Mouse (Mus musculus): ENCODE results near the gene 5031439G07Rik. TPM values are rescaled to one million over a fixed set of nuclear protein-coding genes. Genes with fewer than 3 reads are reported as not detected.
"Not testable (repeated sequence)": the region's sequence is repeated elsewhere in the genome, so short reads cannot be mapped to it uniquely, and the experiment has no call there.

Gene 5031439G07Rik
- polyA plus RNA-seq, 1 experiment from 2014 or later = 136 TPM

DNA sequence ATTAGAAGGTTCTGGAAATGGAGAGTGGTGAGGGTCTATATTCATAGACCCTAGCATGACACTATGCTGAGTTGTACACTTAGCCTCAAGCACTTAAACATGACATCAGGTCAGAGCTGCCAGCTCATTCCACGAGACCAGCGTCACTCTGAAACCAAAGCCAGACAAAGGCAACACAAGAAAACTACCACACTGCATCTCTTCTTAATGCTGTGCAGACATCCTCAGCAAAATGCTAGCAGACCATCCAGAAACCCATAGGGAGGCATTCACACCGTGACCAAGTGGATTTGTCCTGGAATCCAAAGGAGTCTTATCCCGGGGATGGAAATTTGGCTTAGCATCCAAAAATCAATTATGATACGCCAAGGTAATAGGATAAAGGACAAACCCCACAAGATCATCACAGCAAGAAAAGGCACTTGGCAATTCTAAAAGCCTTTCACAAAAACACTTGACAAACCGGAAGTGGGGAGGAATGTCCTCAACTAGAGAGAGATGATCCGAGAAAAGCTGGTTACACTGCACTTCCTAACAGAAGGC lies 84.4 kb downstream of the 5031439G07Rik start:
- WGBS (ENCODE audit: missing documents) = 84% methylated on average over 7 of the region's 7 CpGs
- no peak overlapping the region for H3K4me3 ChIP-seq (ENCODE audit: inconsistent target)
- H3K27ac ChIP-seq = no peak overlapping the region
- H3K36me3 ChIP-seq (ENCODE audit: inconsistent target) = no peaks in the 10 kb centered on the region
- H3K79me2 ChIP-seq (ENCODE audit: inconsistent target) = no peaks in the 10 kb centered on the region

DNA sequence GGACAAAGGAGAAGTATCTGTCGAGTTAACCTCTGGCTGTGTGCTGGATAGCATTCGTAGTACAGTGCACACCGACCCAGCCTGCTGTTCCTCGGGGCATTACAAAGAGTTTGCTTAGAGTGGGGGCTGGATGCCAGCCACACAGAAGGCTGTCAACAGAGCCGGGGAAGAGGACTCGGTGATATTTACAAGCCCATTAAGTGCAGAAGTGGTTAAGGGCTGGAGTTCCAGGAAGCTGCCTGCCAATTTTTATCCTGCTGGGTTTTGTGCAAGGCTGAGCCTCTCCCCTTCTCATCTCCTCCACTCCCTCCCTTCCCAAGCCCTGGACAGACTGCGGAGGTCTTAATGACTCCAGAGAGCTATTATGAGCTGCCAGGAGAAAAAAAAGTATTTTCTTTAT lies 90.3 kb downstream of the 5031439G07Rik start:
- 28% methylated on average over 6 of the region's 7 CpGs for WGBS (ENCODE audit: missing documents)
- H3K27ac ChIP-seq = no peak overlapping the region
- H3K4me3 ChIP-seq (ENCODE audit: inconsistent target) = no peak overlapping the region
- H3K36me3 ChIP-seq (ENCODE audit: inconsistent target) = no peaks in the 10 kb centered on the region
- no peaks in the 10 kb centered on the region for H3K79me2 ChIP-seq (ENCODE audit: inconsistent target)

DNA sequence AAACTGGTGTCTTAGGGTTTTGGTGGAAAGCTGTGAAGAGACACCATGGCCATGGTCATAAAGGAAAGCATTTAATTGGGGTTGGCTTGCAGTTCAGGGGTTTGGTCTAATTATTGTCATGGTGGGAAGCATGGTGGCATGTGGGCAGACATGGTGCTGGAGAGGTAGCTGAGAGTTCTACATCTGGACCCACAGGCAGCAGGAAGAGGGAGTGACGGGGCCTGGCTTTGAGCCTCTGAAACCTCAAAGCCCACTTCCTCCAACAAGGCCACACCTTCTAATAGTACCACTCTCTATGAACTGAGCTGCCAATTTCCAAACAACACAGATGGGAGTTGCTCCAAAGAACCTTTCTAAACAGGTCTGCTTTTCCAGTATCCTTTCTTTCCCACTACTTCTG lies 91.7 kb downstream of the 5031439G07Rik start:
- WGBS (ENCODE audit: missing documents) = 20% methylated on average over 1 of the region's 1 CpGs
- no peak overlapping the region for H3K27ac ChIP-seq

DNA sequence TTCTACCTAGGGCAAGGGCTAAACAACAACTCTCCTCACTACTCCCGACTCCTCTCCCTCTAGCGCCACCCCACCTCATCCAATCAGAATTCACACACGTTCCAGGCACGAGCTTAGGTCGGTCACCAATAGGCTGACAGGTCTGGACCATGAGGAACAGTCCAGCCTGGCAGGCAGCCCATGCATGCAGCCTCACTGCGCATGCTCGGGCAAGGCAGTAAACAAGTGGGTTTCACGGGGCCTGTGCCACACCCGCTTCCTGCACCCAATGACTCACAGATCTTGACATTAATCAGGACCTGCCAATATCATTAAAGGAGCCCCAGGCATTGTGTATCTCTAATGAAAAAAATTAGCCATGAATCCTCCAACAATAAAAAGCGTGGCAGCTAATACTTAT lies 92.1 kb downstream of the 5031439G07Rik start:
- H3K4me3 ChIP-seq (ENCODE audit: inconsistent target); H3K27ac ChIP-seq; H3K79me2 ChIP-seq (ENCODE audit: inconsistent target); H3K36me3 ChIP-seq (ENCODE audit: inconsistent target): not testable (repeated sequence)
- WGBS (ENCODE audit: missing documents) = 65% methylated on average over 8 of the region's 10 CpGs

More for the DNA sequence above, 91.7 kb downstream of the 5031439G07Rik start:
- no peaks in the 10 kb centered on the region for H3K79me2 ChIP-seq (ENCODE audit: inconsistent target)
- no peaks in the 10 kb centered on the region for H3K36me3 ChIP-seq (ENCODE audit: inconsistent target)
- H3K4me3 ChIP-seq (ENCODE audit: inconsistent target) = no peak overlapping the region

Other genes with a start within 250 kb of the 5031439G07Rik start
- gene Phf21b, start 132.5 kb downstream of the 5031439G07Rik start, polyA plus RNA-seq (2018) = 0.14 to 0.21 TPM (median 0.19 TPM) in 3 replicates
- 0.15 to 0.34 TPM (median 0.26 TPM) in 3 replicates for gene Gm29666, start 68.5 kb downstream of the 5031439G07Rik start, polyA plus RNA-seq (2018)
- 36.1 to 79.2 TPM (median 38.4 TPM) in 3 replicates for gene Nup50, start 65.1 kb downstream of the 5031439G07Rik start, polyA plus RNA-seq (2018)
- gene Upk3a, start 28.6 kb upstream of the 5031439G07Rik start, polyA plus RNA-seq (2018) = not detected in 3 replicates
- 5.4 to 11.3 TPM (median 6.8 TPM) in 3 replicates for gene Fam118a, start 40.4 kb upstream of the 5031439G07Rik start, polyA plus RNA-seq (2018)
- gene Smc1b, start 143.4 kb upstream of the 5031439G07Rik start, polyA plus RNA-seq (2018) = not detected in 3 replicates
- gene Ribc2, start 143.5 kb upstream of the 5031439G07Rik start, polyA plus RNA-seq (2018) = not detected in 3 replicates
- not detected in 3 replicates for gene Fbln1, start 217.4 kb upstream of the 5031439G07Rik start, polyA plus RNA-seq (2018)

All from macrophage (primary cell).